Mouse (Mus musculus): Measurements from ENCODE around the gene Prss47. TPM values are rescaled to one million over a fixed set of nuclear protein-coding genes. Genes with fewer than 3 reads are reported as not detected.

Gene Prss47
- polyA plus RNA-seq, 1 experiment from 2014 or later, result not detected

DNA sequence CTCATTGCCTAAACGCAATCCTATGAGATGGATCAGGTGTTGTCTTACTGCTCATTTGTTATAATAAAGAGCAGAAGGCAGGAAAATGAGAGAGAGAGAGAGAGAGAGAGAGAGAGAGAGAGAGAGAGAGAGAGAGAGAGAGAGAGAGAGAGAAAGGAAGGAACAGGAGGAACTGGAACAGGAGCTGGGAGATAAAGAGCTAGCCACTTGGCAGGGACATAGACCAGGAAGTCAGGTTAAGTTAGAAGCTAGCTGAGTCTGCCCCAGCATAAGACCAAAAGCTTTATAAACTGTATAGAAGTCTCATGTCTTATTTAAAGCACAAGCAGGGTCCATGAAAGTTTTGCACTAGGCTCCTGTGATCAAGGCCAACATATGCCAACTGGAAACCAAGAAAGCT lies 44.6 kb downstream of the Prss47 start:
- H3K4me2 ChIP-seq (ENCODE audit: low read depth, low read length), result no peak overlapping the region
- H3K9ac ChIP-seq (ENCODE audit: low read length), result no peak overlapping the region
- H3K27ac ChIP-seq (ENCODE audit: low read length), result no peak overlapping the region
- no peak for ATAC-seq (replicated peaks; ENCODE audit: extremely low read depth, insufficient read depth, low FRiP score)
- no peaks in the 10 kb centered on the region for H3K9me3 ChIP-seq (replicated peaks; ENCODE audit: control insufficient read depth, low read length)
- H3K4me3 ChIP-seq (ENCODE audit: low read length), result no peak overlapping the region
- no peaks in the 10 kb centered on the region for H3K27me3 ChIP-seq (ENCODE audit: control insufficient read depth, insufficient read depth, low read length)
- 45% methylated on average over 1 of the region's 1 CpGs for WGBS
- no peaks in the 10 kb centered on the region for H3K4me1 ChIP-seq (ENCODE audit: control insufficient read depth, insufficient read depth, low read length)
- no peaks in the 10 kb centered on the region for H3K36me3 ChIP-seq (ENCODE audit: control insufficient read depth, insufficient read depth)

DNA sequence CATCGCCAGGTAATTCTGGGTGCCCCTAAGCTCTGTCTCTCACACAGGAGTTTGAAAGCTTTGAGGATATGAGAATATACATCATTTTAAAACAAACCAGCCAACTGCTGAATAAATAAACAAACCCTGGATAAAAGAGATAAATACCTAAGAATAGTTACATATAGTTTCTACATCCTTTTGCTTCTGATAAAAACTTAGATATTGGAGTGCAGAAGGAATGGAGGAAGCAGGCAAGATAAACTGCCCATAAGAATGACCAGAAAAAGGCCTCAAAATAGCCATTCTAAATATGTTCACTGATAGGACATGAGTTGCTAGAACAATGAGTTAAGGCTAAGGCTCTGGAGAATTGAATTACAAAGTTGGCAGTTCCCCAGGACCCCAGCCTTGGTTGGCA lies 45.8 kb downstream of the Prss47 start:
- Histone ChIP-seq H3K4me3 (ENCODE audit: low read length) (no peak overlapping the region), H3K9ac (ENCODE audit: low read length) (no peak overlapping the region), H3K36me3 (ENCODE audit: control insufficient read depth, insufficient read depth) (no peaks in the 10 kb centered on the region), H3K27ac (ENCODE audit: low read length) (no peak overlapping the region), H3K4me2 (ENCODE audit: low read depth, low read length) (no peak overlapping the region), H3K9me3 (replicated peaks; ENCODE audit: control insufficient read depth, low read length) (no peaks in the 10 kb centered on the region), H3K27me3 (ENCODE audit: control insufficient read depth, insufficient read depth, low read length) (no peaks in the 10 kb centered on the region), H3K4me1 (ENCODE audit: control insufficient read depth, insufficient read depth, low read length) (no peaks in the 10 kb centered on the region)
- WGBS, result 70% methylated on average over 1 of the region's 1 CpGs
- ATAC-seq (replicated peaks; ENCODE audit: extremely low read depth, insufficient read depth, low FRiP score), result no peak

DNA sequence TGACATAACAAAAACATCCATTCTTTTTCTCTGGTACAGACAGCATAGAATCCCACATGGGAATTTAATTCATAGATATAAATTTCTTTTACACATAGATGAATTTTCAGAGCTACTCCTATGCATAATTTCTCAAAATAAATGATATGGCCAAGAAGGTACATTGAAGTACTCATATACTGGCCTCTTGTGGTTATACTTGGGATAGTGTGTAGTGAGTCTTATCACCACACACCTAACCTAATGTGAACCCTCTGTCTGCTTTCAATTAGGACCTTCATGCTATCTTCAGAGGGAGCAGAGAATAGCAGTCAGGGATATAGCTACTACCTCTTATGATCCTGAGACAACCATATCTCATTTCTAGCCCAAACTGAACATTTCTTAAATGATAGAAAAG lies 47.1 kb downstream of the Prss47 start:
- Histone ChIP-seq H3K4me1 (ENCODE audit: control insufficient read depth, insufficient read depth, low read length) (no peaks in the 10 kb centered on the region), H3K4me3 (ENCODE audit: low read length) (no peak overlapping the region), H3K9ac (ENCODE audit: low read length) (no peak overlapping the region), H3K4me2 (ENCODE audit: low read depth, low read length) (no peak overlapping the region), H3K27ac (ENCODE audit: low read length) (no peak overlapping the region), H3K9me3 (replicated peaks; ENCODE audit: control insufficient read depth, low read length) (no peaks in the 10 kb centered on the region), H3K27me3 (ENCODE audit: control insufficient read depth, insufficient read depth, low read length) (no peaks in the 10 kb centered on the region), H3K36me3 (ENCODE audit: control insufficient read depth, insufficient read depth) (no peaks in the 10 kb centered on the region)
- no peak for ATAC-seq (replicated peaks; ENCODE audit: extremely low read depth, insufficient read depth, low FRiP score)

Other genes with a start within 250 kb of the Prss47 start
- gene Cntnap3, start 148.8 kb downstream of the Prss47 start, polyA plus RNA-seq (2015; fragmentation: Nextera tagmentation; extraction: Ambion mirVana), result 0.04 TPM in 1 of 2 replicates, not detected in the other
- gene Spata31, start 135.4 kb downstream of the Prss47 start, polyA plus RNA-seq (2015; fragmentation: Nextera tagmentation; extraction: Ambion mirVana), result not detected in 2 replicates
- not detected in 2 replicates for gene Spata31d1c, start 19.7 kb downstream of the Prss47 start, polyA plus RNA-seq (2015; fragmentation: Nextera tagmentation; extraction: Ambion mirVana)
- gene Mfsd14b, start 60.2 kb upstream of the Prss47 start, polyA plus RNA-seq (2015; fragmentation: Nextera tagmentation; extraction: Ambion mirVana), result 36.1 and 38.4 TPM in 2 replicates
- not detected in 2 replicates for gene Olfr465-ps1, start 85.3 kb upstream of the Prss47 start, polyA plus RNA-seq (2015; fragmentation: Nextera tagmentation; extraction: Ambion mirVana)
- not detected in 2 replicates for gene Olfr466, start 97.5 kb upstream of the Prss47 start, polyA plus RNA-seq (2015; fragmentation: Nextera tagmentation; extraction: Ambion mirVana)
- gene Nlrp4f, start 153.2 kb upstream of the Prss47 start, polyA plus RNA-seq (2015; fragmentation: Nextera tagmentation; extraction: Ambion mirVana), result not detected in 2 replicates
- gene Gm10775, start 206.8 kb upstream of the Prss47 start, polyA plus RNA-seq (2015; fragmentation: Nextera tagmentation; extraction: Ambion mirVana), result not detected in 2 replicates
- gene Zfp369, start 226.1 kb upstream of the Prss47 start, polyA plus RNA-seq (2015; fragmentation: Nextera tagmentation; extraction: Ambion mirVana), result 8.4 and 8.7 TPM in 2 replicates

All from heart, embryonic 16.5 days (tissue).